Comparison of ENCODE assay signal across 11 mouse cellular contexts in genomic region chr2:179070346-179070745, GRCm38 (mm10).
DNase-seq lines count a peak whose midpoint lies in the region; ATAC-seq and TF ChIP-seq lines count a peak whose summit lies in the region.
"Had no signal": no experiment of that assay in that cellular context is flagged by ENCODE, and none has a peak within 500 bp of the region (broad histone marks: within the 10 kb centered on the region; RNA-seq: fewer than 3 reads in every experiment).

No protein-coding gene starts in this region.

- no peak overlapping the region for H3K4me3 ChIP-seq in heart, adult 2 months
- H3K4me3 ChIP-seq in midbrain, embryonic 11.5 days (ENCODE audit: low read depth, low read length), result no peak overlapping the region
- no peak overlapping the region for H3K4me3 ChIP-seq in midbrain, embryonic 16.5 days (ENCODE audit: low read depth, low read length)
- H3K4me3 ChIP-seq in heart, embryonic 12.5 days, result no peak overlapping the region
- H3K4me3 ChIP-seq: heart, embryonic 15.5 days; stomach, embryonic 15.5 days had no signal

- no peaks in the 10 kb centered on the region for H3K9me3 ChIP-seq in midbrain, embryonic 11.5 days (ENCODE audit: control insufficient read depth, low read length)
- no peaks in the 10 kb centered on the region for H3K9me3 ChIP-seq in midbrain, embryonic 16.5 days (replicated peaks; ENCODE audit: control insufficient read depth, low read length, poor library complexity, severe bottlenecking)
- H3K9me3 ChIP-seq in heart, embryonic 12.5 days (replicated peaks), result no peaks in the 10 kb centered on the region
- H3K9me3 ChIP-seq: heart, embryonic 15.5 days; stomach, embryonic 15.5 days had no signal

- DNase-seq in heart, adult 2 months, result no peak
- DNase-seq in heart, adult 9 months (ENCODE audit: low spot score in 2 of 2), result no peak
- peak; percentile 92 for DNase-seq in midbrain, embryonic 11.5 days (ENCODE audit: low spot score, missing footprints)
- peak; percentile 39 for DNase-seq in brain, adult 2 months (ENCODE audit: low read depth, low spot score)
- peak; percentile 4 for DNase-seq in induced T-regulatory cell, adult 2 months (ENCODE audit: low read depth)
- DNase-seq in retina, postnatal 7 days (ENCODE audit: low read depth, low spot score), result peak; percentile 42

- no peaks in the 10 kb centered on the region for H3K79me2 ChIP-seq in heart, adult 2 months (replicated peaks; ENCODE audit: control insufficient read depth, insufficient read depth, low read length)

- no peaks in the 10 kb centered on the region for H3K36me3 ChIP-seq in heart, adult 2 months (ENCODE audit: control insufficient read depth, insufficient read depth, low read length)
- no peaks in the 10 kb centered on the region for H3K36me3 ChIP-seq in midbrain, embryonic 11.5 days (ENCODE audit: control insufficient read depth, insufficient read depth, low read length)
- H3K36me3 ChIP-seq in midbrain, embryonic 16.5 days (ENCODE audit: control insufficient read depth, insufficient read depth, low read length), result no peaks in the 10 kb centered on the region
- no peaks in the 10 kb centered on the region for H3K36me3 ChIP-seq in heart, embryonic 12.5 days
- H3K36me3 ChIP-seq: heart, embryonic 15.5 days; stomach, embryonic 15.5 days had no signal

- no peak for TF ChIP-seq POLR2A in heart, adult 2 months (IDR thresholded peaks at IDR 0.05; ENCODE audit: insufficient read depth, low read depth, low read length)

- 31% methylated on average over 1 of the region's 1 CpGs for WGBS in heart, adult 2 months
- 41% methylated on average over 1 of the region's 1 CpGs for WGBS in midbrain, embryonic 11.5 days
- WGBS in midbrain, embryonic 16.5 days, result 43% methylated on average over 1 of the region's 1 CpGs
- WGBS in heart, embryonic 12.5 days, result 39% methylated on average over 1 of the region's 1 CpGs

- intact Hi-C loops in heart, adult 2 months (cut with DNase I), result no loop called here

- no peak overlapping the region for H3K9ac ChIP-seq in heart, adult 2 months (ENCODE audit: low read depth, low read length)
- H3K9ac ChIP-seq in midbrain, embryonic 11.5 days (ENCODE audit: low read length), result no peak overlapping the region
- H3K9ac ChIP-seq in midbrain, embryonic 16.5 days (ENCODE audit: low read depth, low read length), result no peak overlapping the region
- H3K9ac ChIP-seq in heart, embryonic 12.5 days, result no peak overlapping the region
- H3K9ac ChIP-seq: heart, embryonic 15.5 days; stomach, embryonic 15.5 days had no signal

- no peak for TF ChIP-seq EP300 in heart, adult 2 months (IDR thresholded peaks at IDR 0.05; ENCODE audit: insufficient read depth, low read depth, low read length)

- no peak overlapping the region for H3K27ac ChIP-seq in heart, adult 2 months
- H3K27ac ChIP-seq in midbrain, embryonic 11.5 days (ENCODE audit: low read depth, low read length), result no peak overlapping the region
- H3K27ac ChIP-seq in midbrain, embryonic 16.5 days (ENCODE audit: low read length), result no peak overlapping the region
- no peak overlapping the region for H3K27ac ChIP-seq in heart, embryonic 12.5 days (ENCODE audit: poor library complexity, severe bottlenecking)
- H3K27ac ChIP-seq: heart, embryonic 15.5 days; macrophage; stomach, embryonic 15.5 days had no signal

- H3K4me2 ChIP-seq in midbrain, embryonic 11.5 days, result no peak overlapping the region
- H3K4me2 ChIP-seq in midbrain, embryonic 16.5 days (ENCODE audit: low read length), result no peak overlapping the region
- H3K4me2 ChIP-seq in heart, embryonic 12.5 days, result no peak overlapping the region
- H3K4me2 ChIP-seq: heart, embryonic 15.5 days; stomach, embryonic 15.5 days had no signal

- peak; percentile 56 for TF ChIP-seq CTCF in heart, adult 2 months (IDR thresholded peaks at IDR 0.05)

- H3K4me1 ChIP-seq in heart, adult 2 months (ENCODE audit: control insufficient read depth, insufficient read depth, low read length), result no peaks in the 10 kb centered on the region
- H3K4me1 ChIP-seq in midbrain, embryonic 11.5 days (ENCODE audit: control insufficient read depth, insufficient read depth, low read length), result no peaks in the 10 kb centered on the region; the same call in 1 of the 2 replicates
- no peaks in the 10 kb centered on the region; the same call in 1 of the 2 replicates for H3K4me1 ChIP-seq in midbrain, embryonic 16.5 days (ENCODE audit: control insufficient read depth, insufficient read depth, low read length)
- H3K4me1 ChIP-seq in heart, embryonic 12.5 days (replicated peaks), result no peaks in the 10 kb centered on the region
- H3K4me1 ChIP-seq: heart, embryonic 15.5 days; stomach, embryonic 15.5 days had no signal

- no peak for ATAC-seq in midbrain, embryonic 11.5 days (ENCODE audit: low FRiP score)
- ATAC-seq in midbrain, embryonic 16.5 days, result no peak
- ATAC-seq in heart, embryonic 12.5 days (ENCODE audit: insufficient number of reproducible peaks, low FRiP score), result no peak

- H3K27me3 ChIP-seq in heart, adult 2 months (ENCODE audit: control insufficient read depth, insufficient read depth, low read length), result no peaks in the 10 kb centered on the region
- no peaks in the 10 kb centered on the region for H3K27me3 ChIP-seq in midbrain, embryonic 11.5 days (ENCODE audit: control insufficient read depth, insufficient read depth, low read length)
- H3K27me3 ChIP-seq in midbrain, embryonic 16.5 days (ENCODE audit: control insufficient read depth, insufficient read depth, low read depth, low read length), result no peaks in the 10 kb centered on the region
- 0 out of 2 replicates have a peak, but pooled peaks cover 4% of the 10 kb centered on the region for H3K27me3 ChIP-seq in heart, embryonic 12.5 days (replicated peaks)
- H3K27me3 ChIP-seq: heart, embryonic 15.5 days; stomach, embryonic 15.5 days had no signal

Comparison
In these comparisons a context has a peak if more than half of its experiments do, and no peak if none do; other contexts are left out.
1. DNase-seq: peak in midbrain, embryonic 11.5 days (single experiment), brain, adult 2 months (single experiment), induced T-regulatory cell, adult 2 months (single experiment) and retina, postnatal 7 days (single experiment); none in heart, adult 2 months (0 of 2) and heart, adult 9 months (0 of 2).